Mouse (Mus musculus) midbrain, embryonic 13.5 days (tissue): ENCODE results near the gene Lrrc23. TPM values are rescaled to one million over a fixed set of nuclear protein-coding genes. Genes with fewer than 3 reads are reported as not detected.
A peak's percentile ranks its signal among the peaks of the same experiment; 100 is the strongest.
"Not testable (repeated sequence)": the region's sequence is repeated elsewhere in the genome, so short reads cannot be mapped to it uniquely, and the experiment has no call there.

Source experiments
- ATAC-seq: fragments of 200-750 bp; cut with Nextera tagmentation; 2 replicates; pipeline ENCODE4 v1.8.0; 2017; ENCODE audit warnings: mild to moderate bottlenecking, moderate TSS enrichment, moderate library complexity
- H3K27ac ChIP-seq: fragments of 300-500 bp; sonication (generic); 2 replicates; pipeline ENCODE4 v1.5.1; 2015; ENCODE audit warnings: inconsistent platforms, mild to moderate bottlenecking, moderate library complexity
- H3K27me3 ChIP-seq: fragments of 300-500 bp; sonication (generic); 2 replicates; pipeline ENCODE4 v1.6.1; 2015; ENCODE audit warnings: mild to moderate bottlenecking, inconsistent platforms
- H3K36me3 ChIP-seq: fragments of 300-500 bp; sonication (generic); 2 replicates; pipeline ENCODE4 v1.6.1; 2015; ENCODE audit warnings: mild to moderate bottlenecking, inconsistent platforms
- H3K4me1 ChIP-seq: fragments of 300-500 bp; sonication (generic); replicated peaks from 2 replicates; pipeline ENCODE4 v1.6.1; 2015; ENCODE audit warnings: inconsistent platforms
- H3K4me2 ChIP-seq: fragments of 300-500 bp; sonication (generic); replicated peaks from 2 replicates; pipeline ENCODE4 v1.6.1; 2015; ENCODE audit warnings: moderate library complexity, mild to moderate bottlenecking, inconsistent platforms
- H3K4me3 ChIP-seq: fragments of 300-500 bp; sonication (generic); replicated peaks from 2 replicates; pipeline ENCODE4 v1.5.1; 2015; ENCODE audit warnings: mild to moderate bottlenecking, inconsistent platforms
- H3K9ac ChIP-seq: fragments of 300-500 bp; sonication (generic); replicated peaks from 2 replicates; pipeline ENCODE4 v1.6.1; 2015; ENCODE audit warnings: mild to moderate bottlenecking, inconsistent platforms
- H3K9me3 ChIP-seq: fragments of 300-500 bp; sonication (generic); 2 replicates; pipeline ENCODE4 v1.6.1; 2016; ENCODE audit warnings: mild to moderate bottlenecking, inconsistent platforms
- WGBS: fragments of 180-500 bp; shearing (Covaris S2); methylation state at CpG from one replicate; pipeline ENCODE4 v1.1.7; 2015; 5-methylcytosine and 5-hydroxymethylcytosine counted together
- polyA plus RNA-seq: library from polyadenylated mRNA; unstranded; fragments of >200 nt; fragmentation: Nextera tagmentation; extraction: Ambion mirVana; gene quantifications from 2 replicates; pipeline ENCODE4 v1.2.1, GENCODE M21; 2015

Lrrc23 gene
- polyA plus RNA-seq, 1 experiment from 2014 or later: 4.3 TPM

DNA sequence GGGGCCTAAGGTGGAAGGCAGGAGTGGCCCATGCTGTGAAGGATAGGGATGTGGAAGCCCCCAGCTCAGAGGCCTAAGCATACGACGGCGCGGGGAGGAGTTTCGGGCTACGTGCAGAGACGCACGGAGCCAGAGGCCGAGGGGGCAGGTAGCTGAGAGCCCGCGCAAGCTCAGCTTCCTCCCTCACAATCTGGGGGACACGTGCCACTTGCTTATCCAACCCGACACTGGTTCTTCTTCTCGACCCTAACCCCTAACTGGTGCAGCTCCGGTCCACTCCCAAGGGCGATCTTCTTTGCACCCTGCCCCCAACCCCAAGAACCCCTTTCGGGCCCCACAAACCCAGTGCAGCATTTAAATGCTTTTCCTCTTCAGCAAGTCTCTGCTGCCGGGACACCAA lies 34.0 kb upstream of the Lrrc23 start:
- ATAC-seq: peak; percentile 69
- peak overlapping the region; percentile 83 for H3K27ac ChIP-seq
- H3K4me2 ChIP-seq: peak overlapping the region; percentile 88
- no peaks in the 10 kb centered on the region for H3K9me3 ChIP-seq
- peaks cover 51% of the 10 kb centered on the region for H3K4me1 ChIP-seq
- H3K4me3 ChIP-seq: peak overlapping the region; percentile 63
- no peaks in the 10 kb centered on the region for H3K27me3 ChIP-seq
- peak overlapping the region; percentile 80 for H3K9ac ChIP-seq
- peaks cover 51% of the 10 kb centered on the region for H3K36me3 ChIP-seq
- 0% methylated on average over 18 of the region's 18 CpGs for WGBS

DNA sequence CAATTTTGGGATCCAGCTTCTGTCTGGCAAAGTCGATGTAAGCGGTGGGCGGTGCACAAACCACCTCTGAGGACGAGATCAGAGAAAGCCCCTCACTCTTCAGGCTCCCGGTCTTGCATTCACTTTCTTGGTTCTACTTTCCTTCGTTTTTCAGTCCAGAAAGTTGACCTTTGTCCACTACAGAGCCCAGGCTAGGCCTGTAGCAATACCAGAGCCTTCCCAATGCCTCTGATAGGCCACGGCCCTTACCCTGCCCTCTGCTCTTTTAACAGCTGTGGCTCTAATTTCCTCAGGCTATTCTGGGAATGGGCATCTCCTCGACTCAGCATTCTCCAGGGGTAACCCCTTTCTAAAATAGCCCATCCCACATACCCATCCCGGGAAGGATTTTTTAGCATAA lies 33.3 kb upstream of the Lrrc23 start:
- H3K4me1 ChIP-seq: peaks cover 56% of the 10 kb centered on the region
- 17% methylated on average over 9 of the region's 9 CpGs for WGBS

DNA sequence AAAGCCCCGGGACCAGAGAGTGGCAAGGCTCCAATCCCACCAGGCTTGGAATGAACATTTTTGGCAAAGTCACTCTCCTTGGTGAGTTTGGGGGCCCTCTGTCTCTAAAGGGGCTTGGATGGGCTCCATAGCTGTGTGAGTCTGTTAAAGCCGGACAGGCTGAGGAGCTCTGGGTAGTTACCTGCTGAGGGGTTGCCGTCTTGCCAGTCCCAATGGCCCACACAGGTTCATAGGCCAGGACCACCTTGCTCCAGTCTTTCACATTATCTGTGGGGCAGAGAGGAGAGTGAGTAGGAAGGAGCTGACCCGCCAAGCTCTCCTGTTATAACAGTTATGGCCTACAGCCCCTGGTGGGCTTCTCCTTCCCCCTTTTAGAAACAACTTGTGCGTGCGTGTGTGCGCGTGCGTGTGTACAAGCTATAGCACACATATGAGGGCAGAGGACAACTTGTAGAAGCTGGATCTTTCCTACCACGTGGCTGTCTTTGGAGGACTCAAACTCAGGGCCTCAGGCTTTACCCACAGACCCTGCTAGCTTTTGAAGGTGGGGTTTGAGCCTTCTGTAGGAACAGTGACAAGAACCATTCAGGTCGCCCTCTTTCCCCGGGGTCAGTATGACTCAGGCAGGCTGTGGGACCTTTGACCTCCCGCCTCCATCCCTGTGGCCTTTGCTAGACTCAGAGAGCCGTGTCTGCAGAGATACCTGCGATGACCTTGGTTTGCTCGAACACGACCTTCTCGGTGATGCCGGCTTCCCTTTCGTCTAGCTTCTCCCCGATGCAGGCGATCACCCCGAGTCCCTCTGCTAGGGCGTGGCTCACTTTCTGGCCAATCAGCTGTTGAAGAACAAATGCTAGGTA lies 32.4 kb upstream of the Lrrc23 start:
- H3K27me3 ChIP-seq: no peaks in the 10 kb centered on the region
- no peak overlapping the region for H3K27ac ChIP-seq
- H3K4me1 ChIP-seq: peaks cover 56% of the 10 kb centered on the region
- WGBS: 87% methylated on average over 24 of the region's 24 CpGs
- ATAC-seq: no peak
- peak overlapping the region; percentile 80; the same call in 1 of the 2 replicates for H3K9ac ChIP-seq
- H3K4me3 ChIP-seq: peak overlapping the region; percentile 63
- peaks cover 36% of the 10 kb centered on the region for H3K36me3 ChIP-seq
- H3K4me2 ChIP-seq: peak overlapping the region; percentile 88
- H3K9me3 ChIP-seq: no peaks in the 10 kb centered on the region

More for the DNA sequence above, 33.3 kb upstream of the Lrrc23 start:
- Histone ChIP-seq H3K27me3 (no peaks in the 10 kb centered on the region), H3K9me3 (no peaks in the 10 kb centered on the region), H3K4me2 (peak overlapping the region; percentile 88), H3K27ac (peak overlapping the region; percentile 83), H3K36me3 (peaks cover 45% of the 10 kb centered on the region), H3K9ac (peak overlapping the region; percentile 80), H3K4me3 (peak overlapping the region; percentile 63)
- ATAC-seq: no peak

DNA sequence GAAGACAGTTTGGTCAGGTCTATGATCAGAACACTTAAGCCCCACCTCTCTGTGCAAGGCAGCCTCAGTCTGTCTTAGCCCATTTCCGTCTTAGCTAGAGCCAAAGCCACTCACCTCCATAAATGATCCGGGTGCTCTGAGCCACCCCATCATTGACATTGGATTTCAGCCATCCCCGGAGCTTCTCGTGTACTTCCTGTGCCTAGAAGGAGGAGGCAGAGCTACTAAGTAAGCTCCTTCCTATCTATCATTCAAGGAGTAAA lies 31.8 kb upstream of the Lrrc23 start:
- WGBS: 88% methylated on average over 4 of the region's 4 CpGs

DNA sequence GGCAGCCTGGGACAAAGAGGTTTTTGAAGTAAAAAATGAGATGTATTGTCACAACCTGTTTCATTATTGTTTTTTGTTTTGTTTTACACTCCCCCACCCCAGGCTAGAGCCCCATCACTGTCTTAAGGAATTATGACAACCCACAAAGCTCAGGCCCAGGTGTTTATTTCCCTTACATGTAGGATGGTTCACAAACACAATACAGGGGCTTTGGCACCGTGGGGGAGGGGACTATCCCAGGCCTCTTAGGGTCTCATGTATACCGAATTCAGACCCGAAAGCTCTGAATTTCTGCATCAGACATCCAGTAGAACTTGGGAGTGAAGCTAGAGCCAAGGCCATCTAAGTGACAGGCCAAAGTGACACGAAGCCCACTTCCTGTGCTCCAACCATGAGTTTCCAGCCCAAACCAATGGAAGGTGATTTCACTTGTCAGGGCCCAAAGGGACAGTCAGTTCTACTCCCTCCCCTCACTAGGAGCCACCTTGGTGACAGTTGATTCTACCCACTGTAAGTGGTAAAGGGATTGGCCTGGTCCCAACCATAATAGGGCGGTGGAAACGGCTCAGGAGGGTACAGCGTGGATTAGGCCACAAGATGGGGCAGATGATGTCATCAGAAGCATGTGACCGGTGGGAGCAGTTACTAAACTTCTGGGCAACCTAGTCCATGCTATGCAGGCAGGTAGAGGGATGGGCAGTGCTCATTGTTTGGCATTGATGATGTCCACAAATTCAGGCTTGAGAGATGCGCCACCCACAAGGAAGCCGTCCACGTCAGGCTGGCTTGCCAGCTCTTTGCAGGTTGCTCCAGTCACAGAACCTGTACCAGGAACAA lies 31.3 kb upstream of the Lrrc23 start:
- WGBS: 86% methylated on average over 11 of the region's 11 CpGs
- H3K4me2 ChIP-seq, H3K9me3 ChIP-seq, ATAC-seq, H3K9ac ChIP-seq, H3K27ac ChIP-seq, H3K27me3 ChIP-seq, H3K4me3 ChIP-seq: not testable (repeated sequence)
- Histone ChIP-seq H3K36me3 (peaks cover 24% of the 10 kb centered on the region), H3K4me1 (peaks cover 67% of the 10 kb centered on the region)

More for the DNA sequence above, 31.8 kb upstream of the Lrrc23 start:
- Histone ChIP-seq H3K4me2 (no peak overlapping the region), H3K27ac (no peak overlapping the region), H3K9ac (no peak overlapping the region), H3K4me1 (peaks cover 61% of the 10 kb centered on the region), H3K9me3 (no peaks in the 10 kb centered on the region), H3K27me3 (no peaks in the 10 kb centered on the region), H3K36me3 (peaks cover 30% of the 10 kb centered on the region), H3K4me3 (no peak overlapping the region)
- no peak for ATAC-seq

DNA sequence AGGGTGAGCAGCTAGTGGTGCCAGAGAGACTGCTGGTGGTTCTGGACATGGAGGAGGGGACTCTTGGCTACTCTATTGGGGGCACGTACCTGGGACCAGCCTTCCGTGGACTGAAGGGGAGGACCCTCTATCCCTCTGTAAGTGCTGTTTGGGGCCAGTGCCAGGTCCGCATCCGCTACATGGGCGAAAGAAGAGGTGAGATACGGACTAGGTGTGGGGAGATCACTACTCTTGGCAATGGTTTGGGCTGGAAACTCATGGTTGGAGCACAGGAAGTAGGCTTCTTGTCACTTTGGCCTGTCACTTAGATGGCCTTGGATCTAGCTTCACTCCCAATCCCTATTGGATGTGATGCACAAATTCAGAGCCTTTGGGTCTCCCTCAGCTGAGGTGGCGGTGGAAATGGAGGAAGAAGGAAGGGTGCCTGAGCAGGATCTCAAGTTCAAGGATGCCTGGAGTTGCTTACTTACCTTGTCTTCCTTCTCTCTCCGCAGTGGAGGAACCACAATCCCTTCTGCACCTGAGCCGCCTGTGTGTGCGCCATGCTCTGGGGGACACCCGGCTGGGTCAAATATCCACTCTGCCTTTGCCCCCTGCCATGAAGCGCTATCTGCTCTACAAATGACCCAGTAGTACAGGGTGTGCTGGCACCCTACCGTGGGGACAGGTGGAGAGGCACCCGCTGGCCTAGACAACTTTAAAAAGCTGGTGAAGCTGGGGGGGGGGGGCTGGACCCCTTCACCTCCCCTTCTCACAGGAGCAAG lies 30.4 kb upstream of the Lrrc23 start:
- 44% methylated on average over 14 of the region's 14 CpGs for WGBS
- Histone ChIP-seq H3K4me2 (peak overlapping the region; percentile 96), H3K9me3 (no peaks in the 10 kb centered on the region), H3K4me1 (peaks cover 72% of the 10 kb centered on the region), H3K27me3 (no peaks in the 10 kb centered on the region), H3K27ac (peak overlapping the region; percentile 74), H3K9ac (peak overlapping the region; percentile 71), H3K4me3 (peak overlapping the region; percentile 54), H3K36me3 (peaks cover 16% of the 10 kb centered on the region)
- ATAC-seq: peak; percentile 1; the same call in 1 of the 2 replicates

DNA sequence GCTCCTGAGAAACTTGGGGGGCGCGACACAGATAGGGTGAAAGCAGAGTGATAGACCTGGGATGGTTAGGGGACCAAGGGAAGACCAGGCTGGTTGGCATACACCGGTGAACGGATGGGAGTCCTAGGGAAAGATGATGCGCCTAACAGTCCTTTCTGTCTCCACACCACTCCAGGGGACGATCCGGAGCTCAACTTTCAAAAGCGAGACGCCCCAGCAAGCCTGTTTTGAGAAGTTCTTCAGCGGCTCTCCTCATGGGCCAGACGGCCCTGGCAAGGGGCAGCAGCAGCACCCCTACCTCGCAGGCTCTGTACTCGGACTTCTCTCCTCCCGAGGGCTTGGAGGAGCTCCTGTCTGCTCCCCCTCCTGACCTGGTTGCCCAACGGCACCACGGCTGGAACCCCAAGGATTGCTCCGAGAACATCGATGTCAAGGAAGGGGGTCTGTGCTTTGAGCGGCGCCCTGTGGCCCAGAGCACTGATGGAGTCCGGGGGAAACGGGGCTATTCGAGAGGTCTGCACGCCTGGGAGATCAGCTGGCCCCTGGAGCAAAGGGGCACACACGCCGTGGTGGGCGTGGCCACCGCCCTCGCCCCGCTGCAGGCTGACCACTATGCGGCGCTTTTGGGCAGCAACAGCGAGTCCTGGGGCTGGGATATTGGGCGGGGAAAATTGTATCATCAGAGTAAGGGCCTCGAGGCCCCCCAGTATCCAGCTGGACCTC lies 29.7 kb upstream of the Lrrc23 start:
- Histone ChIP-seq H3K9ac (peak overlapping the region; percentile 71), H3K9me3 (no peaks in the 10 kb centered on the region), H3K4me3 (peak overlapping the region; percentile 54), H3K36me3 (peaks cover 14% of the 10 kb centered on the region), H3K4me1 (peaks cover 64% of the 10 kb centered on the region), H3K27me3 (no peaks in the 10 kb centered on the region), H3K4me2 (peak overlapping the region; percentile 96), H3K27ac (peak overlapping the region; percentile 74)
- peak; percentile 14 for ATAC-seq
- WGBS: under 1% methylated on average over 35 of the region's 35 CpGs

DNA sequence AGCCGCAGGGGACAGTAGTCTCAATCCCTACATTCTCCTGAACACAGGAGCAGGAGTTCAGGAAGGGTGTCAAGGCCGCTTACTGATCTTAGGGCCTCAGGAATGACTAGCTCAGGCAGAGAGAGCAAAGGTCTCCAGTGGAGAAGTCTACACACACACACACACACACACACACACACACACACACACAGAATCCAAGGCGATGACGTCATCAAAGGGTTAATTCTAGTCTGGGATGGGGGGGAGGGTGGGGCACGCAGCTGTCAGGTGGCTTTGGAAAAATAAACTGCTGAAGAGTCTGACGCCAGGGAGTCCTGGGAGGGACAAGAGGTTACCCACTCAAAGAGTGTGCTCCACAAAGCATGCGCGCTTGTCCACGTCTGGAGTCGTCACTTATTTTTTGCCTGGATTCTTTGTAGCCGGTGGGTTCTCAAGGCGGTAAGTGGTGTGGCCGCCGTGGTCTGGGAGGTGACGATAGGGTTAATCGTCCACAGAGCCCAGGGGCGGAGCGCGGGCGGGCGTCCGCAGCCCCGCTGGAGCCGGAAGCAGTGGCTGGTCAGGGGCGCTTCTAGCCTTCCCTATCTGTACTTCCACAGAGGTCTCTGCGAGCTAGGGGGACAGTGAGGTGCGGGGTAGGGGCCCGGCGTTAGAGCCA lies 29.0 kb upstream of the Lrrc23 start, which contains the start of gene Spsb2:
TSS of gene Spsb2 (plus strand) at position 304 of the 655 bp plus-strand sequence.
- Histone ChIP-seq H3K9me3 (no peaks in the 10 kb centered on the region), H3K27ac (peak within 1 kb of the TSS; percentile 74), H3K4me2 (peak within 1 kb of the TSS; percentile 96), H3K9ac (peak within 1 kb of the TSS; percentile 71), H3K27me3 (no peaks in the 10 kb centered on the region), H3K36me3 (peaks cover 14% of the 10 kb centered on the region), H3K4me3 (peak within 1 kb of the TSS; percentile 54), H3K4me1 (peaks cover 60% of the 10 kb centered on the region)
- peak; percentile 31 for ATAC-seq
- 4% methylated on average over 29 of the region's 29 CpGs for WGBS

DNA sequence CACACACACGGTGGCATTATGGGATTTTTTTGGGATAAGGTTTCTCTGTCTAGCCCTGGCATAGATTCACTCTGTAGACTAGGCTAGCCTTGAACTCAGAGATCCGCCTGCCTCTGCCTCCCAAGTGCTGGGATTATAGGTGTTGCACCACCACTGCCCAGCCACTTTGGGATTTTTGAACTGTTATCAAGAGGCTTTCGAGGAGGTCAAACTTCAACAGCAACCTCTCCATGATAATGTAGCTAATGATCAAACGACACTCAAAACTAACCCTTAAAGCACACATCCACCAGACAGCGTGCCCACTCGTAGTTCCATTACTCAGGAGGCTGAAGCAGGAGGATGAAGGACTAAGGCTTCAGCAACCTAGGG lies 28.4 kb upstream of the Lrrc23 start:
- H3K27ac ChIP-seq: peak overlapping the region; percentile 74; the same call in 1 of the 2 replicates
- H3K27me3 ChIP-seq: no peaks in the 10 kb centered on the region
- WGBS: 87% methylated on average over 6 of the region's 6 CpGs
- peaks cover 55% of the 10 kb centered on the region for H3K4me1 ChIP-seq
- H3K4me3 ChIP-seq: peak overlapping the region; percentile 54; the same call in 1 of the 2 replicates
- peak overlapping the region; percentile 96 for H3K4me2 ChIP-seq
- H3K9me3 ChIP-seq: no peaks in the 10 kb centered on the region
- H3K9ac ChIP-seq: no peak overlapping the region
- ATAC-seq: no peak
- peaks cover 14% of the 10 kb centered on the region for H3K36me3 ChIP-seq

DNA sequence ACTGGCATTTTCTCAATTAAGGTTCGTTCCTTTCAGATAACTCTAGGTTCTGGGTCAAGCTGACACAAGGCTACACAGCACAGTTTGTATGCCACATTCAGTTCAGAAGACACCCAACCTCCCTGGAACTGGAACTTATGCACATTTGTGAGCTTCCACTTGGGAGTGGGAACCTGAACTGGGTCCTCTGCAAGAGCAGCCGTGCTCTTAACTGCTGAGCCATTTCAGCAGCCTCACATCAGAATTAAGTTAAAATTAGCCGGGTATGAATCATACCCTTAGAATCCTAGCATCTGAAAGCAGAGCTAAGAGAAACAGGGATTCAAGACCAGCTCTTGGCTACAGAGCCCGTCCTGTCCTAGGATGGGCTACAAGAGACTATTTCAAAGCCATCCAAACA lies 27.8 kb upstream of the Lrrc23 start:
- Histone ChIP-seq H3K4me2 (no peak overlapping the region), H3K27me3 (peaks cover 3% of the 10 kb centered on the region), H3K9me3 (no peaks in the 10 kb centered on the region), H3K4me1 (peaks cover 49% of the 10 kb centered on the region), H3K9ac (no peak overlapping the region), H3K36me3 (peaks cover 12% of the 10 kb centered on the region), H3K27ac (no peak overlapping the region), H3K4me3 (no peak overlapping the region)
- WGBS: 94% methylated on average over 4 of the region's 4 CpGs
- no peak for ATAC-seq
